Mouse (Mus musculus): ENCODE data around the gene Riiad1.

DNA sequence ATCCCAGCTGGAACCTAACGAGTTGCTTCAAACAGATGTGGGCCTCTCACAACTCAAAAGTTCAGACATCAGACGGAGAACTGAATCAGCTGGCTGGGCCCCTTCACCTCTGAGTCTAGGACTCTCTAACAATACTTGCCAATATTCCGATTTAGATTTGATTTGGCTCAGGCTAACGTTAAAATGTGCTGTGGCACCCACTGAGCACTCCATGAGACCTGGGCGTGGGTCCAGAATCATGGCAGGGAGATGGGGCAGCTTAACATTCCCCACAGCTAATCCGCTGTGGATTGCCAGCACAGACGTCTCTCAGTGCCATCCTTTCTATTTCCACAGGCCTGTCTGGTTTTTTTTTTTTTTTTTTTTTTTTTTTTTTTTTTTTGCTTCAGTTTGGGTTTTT is 5.8 kb upstream of the Riiad1 start:
- TF ChIP-seq CTCF (IDR thresholded peaks at IDR 0.05; ENCODE audit: low read depth) (no peak), EP300 (IDR thresholded peaks at IDR 0.05; ENCODE audit: low read depth) (no peak)

Data from heart, postnatal 0 days (tissue).